Mouse (Mus musculus): Measurements from ENCODE around the gene Wrb.

DNA sequence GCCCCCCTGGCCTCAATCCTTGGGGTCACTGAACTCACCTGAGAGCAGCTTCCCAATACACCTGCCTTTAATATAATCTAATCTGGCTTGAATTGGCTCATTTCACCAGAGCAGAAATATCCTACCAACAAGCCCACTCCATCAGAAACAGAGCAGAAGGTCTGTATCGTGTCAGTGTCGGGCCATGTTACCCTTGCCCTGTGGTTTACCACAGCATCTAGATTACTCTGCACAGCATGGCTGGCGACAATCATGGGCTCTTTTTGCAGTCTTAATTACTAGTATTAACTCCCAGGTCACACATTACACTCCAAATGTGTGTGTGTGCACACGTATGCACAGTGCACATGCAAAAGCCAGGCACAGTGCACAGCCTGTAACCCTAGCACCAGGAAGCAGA lies 23.6 kb downstream of the Wrb start:
- TF ChIP-seq POLR2A (IDR thresholded peaks at IDR 0.05; ENCODE audit: control insufficient read depth, low read depth, low read length), result no peak
- no peak for TF ChIP-seq CTCF (IDR thresholded peaks at IDR 0.05; ENCODE audit: control insufficient read depth, insufficient read depth, insufficient replicate concordance, low read depth, low read length)
